Mouse (Mus musculus) stomach, postnatal 0 days (tissue): Measurements from ENCODE around the gene Ampd1.

ENCODE experiments used
- CTCF ChIP-seq: IDR thresholded peaks from 2 replicates; pipeline ENCODE4 v1.5.1; 2016; ENCODE audit warnings: antibody characterized with exemption, low read depth, mild to moderate bottlenecking, moderate library complexity
- EP300 ChIP-seq: optimal IDR thresholded peaks from 2 replicates; pipeline ENCODE3; 2016; ENCODE audit warnings: antibody characterized with exemption

DNA sequence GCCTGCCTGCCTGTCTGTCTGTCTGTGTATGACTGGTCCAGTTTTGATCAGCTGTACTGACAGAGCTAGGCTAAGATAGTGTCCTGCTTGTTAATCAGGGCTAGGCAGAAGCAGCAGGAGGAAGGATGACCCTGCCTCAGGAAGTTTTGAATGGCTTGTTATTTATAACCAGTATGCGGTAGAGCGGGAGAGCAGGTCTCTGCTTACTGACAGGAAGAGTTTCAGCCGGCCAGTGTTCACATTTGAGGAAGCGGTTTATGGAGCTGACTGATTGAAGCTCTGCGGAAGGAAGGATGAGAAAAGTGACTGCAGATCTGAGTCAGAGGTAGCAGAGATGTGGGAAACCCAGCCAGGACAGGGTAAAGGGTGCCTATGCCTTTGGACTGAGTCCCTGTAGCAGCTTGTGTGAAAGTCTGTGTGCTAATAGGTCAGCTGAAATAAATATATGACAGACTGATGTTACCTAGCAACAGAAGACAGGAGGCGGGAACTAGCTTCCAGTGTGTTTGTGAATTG, 56.5 kb downstream of the Ampd1 start:
- TF ChIP-seq CTCF, result no peak
- TF ChIP-seq EP300, result no peak
